Mouse (Mus musculus) bone marrow macrophage, adult 2 months (primary cell): ENCODE data around the gene Cavin1. TPM values are rescaled to one million over a fixed set of nuclear protein-coding genes. Genes with fewer than 3 reads are reported as not detected.
A peak's percentile ranks its signal among the peaks of the same experiment; 100 is the strongest.

Experiments used
- H3K27ac ChIP-seq: 2 replicates; pipeline ENCODE4 v1.5.1; 2012; ENCODE audit warnings: low read depth, low read length; ENCODE audit not compliant: insufficient read depth
- H3K4me1 ChIP-seq: 2 replicates; pipeline ENCODE4 v1.6.1; 2012; ENCODE audit warnings: low read length; ENCODE audit not compliant: control insufficient read depth, insufficient read depth
- H3K4me3 ChIP-seq: 2 replicates; pipeline ENCODE4 v1.5.1; 2012; ENCODE audit warnings: mild to moderate bottlenecking, low read length, moderate library complexity; ENCODE audit not compliant: insufficient read depth
- CTCF ChIP-seq: IDR thresholded peaks from 2 replicates; pipeline ENCODE4 v1.5.1; 2012; ENCODE audit warnings: low read depth, mild to moderate bottlenecking, low read length, moderate library complexity
- POLR2A ChIP-seq: IDR thresholded peaks from 2 replicates; pipeline ENCODE4 v1.6.1; 2012; ENCODE audit warnings: mild to moderate bottlenecking, low read depth, low read length, borderline replicate concordance
- polyA plus RNA-seq: library from polyadenylated mRNA; stranded (reverse); fragments of >200 nt; gene quantifications from 2 replicates; pipeline ENCODE4 v1.2.4, GENCODE M21; 2012; ENCODE audit not compliant: missing spikeins, insufficient read depth, insufficient read length

Gene Cavin1
- polyA plus RNA-seq, 1 experiment: 3.8 TPM

- TF ChIP-seq POLR2A (no peak), CTCF (no peak)
- peaks cover 4% of the 10 kb centered on the region for H3K4me1 ChIP-seq
- H3K4me3 ChIP-seq: no peak overlapping the region
- H3K27ac ChIP-seq: no peak overlapping the region
These were observed 52.7 kb downstream of the Cavin1 start for GRCm38 (mm10) chr11:100918007-100918406.

GRCm38 (mm10) chr11:100916432-100916971 is 54.2 kb downstream of the Cavin1 start:
- Histone ChIP-seq H3K27ac (no peak overlapping the region), H3K4me1 (peaks cover 10% of the 10 kb centered on the region)

GRCm38 (mm10) chr11:100915063-100915462 is 55.6 kb downstream of the Cavin1 start:
- no peak overlapping the region for H3K27ac ChIP-seq
- TF ChIP-seq POLR2A (no peak), CTCF (no peak)
- H3K4me3 ChIP-seq: no peak overlapping the region
- H3K4me1 ChIP-seq: peaks cover 10% of the 10 kb centered on the region

More at GRCm38 (mm10) chr11:100916432-100916971, 54.2 kb downstream of the Cavin1 start:
- no peak overlapping the region for H3K4me3 ChIP-seq
- TF ChIP-seq POLR2A: no peak
- no peak for TF ChIP-seq CTCF

GRCm38 (mm10) chr11:100914415-100914814 is 56.3 kb downstream of the Cavin1 start:
- no peak overlapping the region for H3K27ac ChIP-seq
- H3K4me3 ChIP-seq: no peak overlapping the region
- no peak for TF ChIP-seq POLR2A
- TF ChIP-seq CTCF: no peak
- peaks cover 10% of the 10 kb centered on the region for H3K4me1 ChIP-seq

- Histone ChIP-seq H3K4me1 (peaks cover 25% of the 10 kb centered on the region), H3K4me3 (no peak overlapping the region), H3K27ac (no peak overlapping the region)
- TF ChIP-seq POLR2A (no peak), CTCF (no peak)
These were observed 58.1 kb downstream of the Cavin1 start for GRCm38 (mm10) chr11:100912401-100913155.

GRCm38 (mm10) chr11:100908567-100908966 is 62.1 kb downstream of the Cavin1 start:
- no peak overlapping the region for H3K4me3 ChIP-seq
- H3K4me1 ChIP-seq: peaks cover 29% of the 10 kb centered on the region
- H3K27ac ChIP-seq: peak overlapping the region; percentile 69
- TF ChIP-seq POLR2A (no peak), CTCF (no peak)

- TF ChIP-seq POLR2A (no peak), CTCF (no peak)
- Histone ChIP-seq H3K4me1 (peaks cover 25% of the 10 kb centered on the region), H3K4me3 (no peak overlapping the region), H3K27ac (peak overlapping the region; percentile 69)
These were observed 62.6 kb downstream of the Cavin1 start for GRCm38 (mm10) chr11:100908112-100908511.

GRCm38 (mm10) chr11:100906885-100907284 is 63.8 kb downstream of the Cavin1 start:
- no peak overlapping the region for H3K27ac ChIP-seq
- peaks cover 19% of the 10 kb centered on the region for H3K4me1 ChIP-seq
- no peak for TF ChIP-seq POLR2A
- TF ChIP-seq CTCF: no peak
- no peak overlapping the region for H3K4me3 ChIP-seq

Other genes with a start within 250 kb of the Cavin1 start
- gene Rab5c, start 232.7 kb downstream of the Cavin1 start, polyA plus RNA-seq: 269 and 300 TPM in 2 replicates
- gene Kcnh4, start 210.9 kb downstream of the Cavin1 start, polyA plus RNA-seq: not detected in 2 replicates
- not detected in 2 replicates for gene Hcrt, start 208.0 kb downstream of the Cavin1 start, polyA plus RNA-seq
- gene Ghdc, start 199.9 kb downstream of the Cavin1 start, polyA plus RNA-seq: 12.0 and 15.6 TPM in 2 replicates
- 30.8 and 30.9 TPM in 2 replicates for gene Stat5b, start 120.2 kb downstream of the Cavin1 start, polyA plus RNA-seq
- 16.3 and 20.7 TPM in 2 replicates for gene Stat5a, start 111.5 kb downstream of the Cavin1 start, polyA plus RNA-seq
- gene Stat3, start 31.3 kb downstream of the Cavin1 start, polyA plus RNA-seq: 73.3 and 76.6 TPM in 2 replicates
- gene Atp6v0a1, start 38.6 kb upstream of the Cavin1 start, polyA plus RNA-seq: 163 and 186 TPM in 2 replicates
- 59.5 and 64.3 TPM in 2 replicates for gene Naglu, start 99.1 kb upstream of the Cavin1 start, polyA plus RNA-seq
- 0.60 TPM in 1 of 2 replicates, not detected in the other for gene Hsd17b1, start 107.5 kb upstream of the Cavin1 start, polyA plus RNA-seq
- 16.5 and 19.6 TPM in 2 replicates for gene Coasy, start 111.7 kb upstream of the Cavin1 start, polyA plus RNA-seq
- 53.8 and 67.3 TPM in 2 replicates for gene Mlx, start 116.4 kb upstream of the Cavin1 start, polyA plus RNA-seq
- gene Psmc3ip, start 124.5 kb upstream of the Cavin1 start, polyA plus RNA-seq: 4.1 and 4.8 TPM in 2 replicates
- gene Retreg3, start 149.0 kb upstream of the Cavin1 start, polyA plus RNA-seq: 52.2 and 62.4 TPM in 2 replicates
- gene Tubg1, start 149.1 kb upstream of the Cavin1 start, polyA plus RNA-seq: 13.3 and 18.6 TPM in 2 replicates
- not detected in 2 replicates for gene Tubg2, start 185.0 kb upstream of the Cavin1 start, polyA plus RNA-seq
- gene Cntnap1, start 199.6 kb upstream of the Cavin1 start, polyA plus RNA-seq: 2.5 and 3.2 TPM in 2 replicates
- gene Plekhh3, start 200.5 kb upstream of the Cavin1 start, polyA plus RNA-seq: 4.3 and 6.4 TPM in 2 replicates
- not detected in 2 replicates for gene Ccr10, start 204.6 kb upstream of the Cavin1 start, polyA plus RNA-seq